Mouse (Mus musculus) erythroblast, embryonic 14.5 days (primary cell): ENCODE measurements around the gene Me3. TPM values are rescaled to one million over a fixed set of nuclear protein-coding genes. Genes with fewer than 3 reads are reported as not detected.

Source experiments
- H3K27me3 ChIP-seq: 2 replicates; pipeline ENCODE4 v1.6.1; 2012; ENCODE audit warnings: inconsistent platforms; ENCODE audit not compliant: control insufficient read depth
- H3K36me3 ChIP-seq: 2 replicates; pipeline ENCODE4 v1.6.1; 2012; ENCODE audit warnings: mild to moderate bottlenecking, inconsistent platforms; ENCODE audit not compliant: control insufficient read depth
- H3K4me1 ChIP-seq: 2 replicates; pipeline ENCODE4 v1.6.1; 2012; ENCODE audit warnings: inconsistent platforms; ENCODE audit not compliant: control insufficient read depth
- H3K4me3 ChIP-seq: replicated peaks from 2 replicates; pipeline ENCODE3; 2012; ENCODE audit warnings: moderate library complexity, mild to moderate bottlenecking, inconsistent platforms
- H3K9me3 ChIP-seq: 2 replicates; pipeline ENCODE4 v1.6.1; 2012; ENCODE audit warnings: low read length, inconsistent platforms, mixed read lengths; ENCODE audit not compliant: control insufficient read depth
- GATA1 ChIP-seq: IDR thresholded peaks from 2 replicates; pipeline ENCODE4 v1.6.1; 2012; ENCODE audit warnings: low read length, inconsistent platforms, mixed read lengths
- TAL1 ChIP-seq: IDR thresholded peaks from 3 replicates; pipeline ENCODE4 v1.6.1; 2012; ENCODE audit warnings: low read length, inconsistent platforms, mixed read lengths
- polyA plus RNA-seq: library from polyadenylated mRNA; stranded (reverse); fragments of >175 nt; gene quantifications from 2 replicates; pipeline ENCODE4 v1.2.3, GENCODE M21; 2012

Gene Me3
- polyA plus RNA-seq, 1 experiment, result not detected

DNA sequence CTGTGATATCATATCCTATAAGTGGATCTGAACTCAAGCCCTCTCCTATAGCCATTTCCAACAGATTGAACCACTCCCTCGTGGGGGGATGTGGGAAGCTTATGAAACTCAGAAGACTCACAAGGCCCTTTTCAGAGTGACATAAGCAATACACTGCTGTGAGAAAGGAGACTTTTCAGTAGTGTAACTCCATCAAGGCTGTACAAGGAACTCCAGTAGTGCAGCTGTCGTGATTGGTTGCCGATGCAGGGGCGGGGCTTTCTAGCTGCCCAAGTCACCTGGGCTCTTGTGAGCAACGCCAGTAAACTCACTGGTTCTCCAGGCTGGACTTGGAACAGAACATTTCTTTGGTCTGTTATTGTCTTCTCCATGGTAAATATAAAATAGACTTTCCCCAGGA lies 46.5 kb downstream of the Me3 start:
- no peaks in the 10 kb centered on the region for H3K9me3 ChIP-seq
- TF ChIP-seq GATA1, result no peak
- no peak for TF ChIP-seq TAL1
- H3K4me3 ChIP-seq, result no peak overlapping the region
- H3K36me3 ChIP-seq, result no peaks in the 10 kb centered on the region
- no peaks in the 10 kb centered on the region for H3K27me3 ChIP-seq
- no peaks in the 10 kb centered on the region for H3K4me1 ChIP-seq

DNA sequence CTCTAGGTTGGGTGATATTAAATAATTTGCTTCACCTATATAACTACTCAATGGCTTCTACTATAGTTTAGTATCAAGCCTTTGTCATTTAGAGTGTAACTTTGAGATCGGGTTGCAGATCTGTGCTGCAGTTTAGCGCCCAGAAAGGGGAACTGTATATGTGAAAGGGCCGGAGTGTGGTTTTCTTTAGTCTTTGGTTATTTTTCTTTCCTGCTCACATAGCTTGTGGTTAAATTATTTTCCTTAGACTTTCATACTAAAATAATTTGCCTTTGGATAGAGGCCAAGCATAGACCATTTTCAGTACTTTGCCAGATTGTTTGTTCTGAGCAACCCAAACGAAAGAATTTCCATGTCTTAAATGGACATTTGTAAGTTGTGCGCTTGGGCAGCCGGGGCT lies 46.9 kb downstream of the Me3 start:
- H3K4me1 ChIP-seq, result no peaks in the 10 kb centered on the region
- H3K27me3 ChIP-seq, result no peaks in the 10 kb centered on the region
- TF ChIP-seq TAL1 (no peak), GATA1 (no peak)
- no peaks in the 10 kb centered on the region for H3K9me3 ChIP-seq
- H3K4me3 ChIP-seq, result no peak overlapping the region
- H3K36me3 ChIP-seq, result no peaks in the 10 kb centered on the region

DNA sequence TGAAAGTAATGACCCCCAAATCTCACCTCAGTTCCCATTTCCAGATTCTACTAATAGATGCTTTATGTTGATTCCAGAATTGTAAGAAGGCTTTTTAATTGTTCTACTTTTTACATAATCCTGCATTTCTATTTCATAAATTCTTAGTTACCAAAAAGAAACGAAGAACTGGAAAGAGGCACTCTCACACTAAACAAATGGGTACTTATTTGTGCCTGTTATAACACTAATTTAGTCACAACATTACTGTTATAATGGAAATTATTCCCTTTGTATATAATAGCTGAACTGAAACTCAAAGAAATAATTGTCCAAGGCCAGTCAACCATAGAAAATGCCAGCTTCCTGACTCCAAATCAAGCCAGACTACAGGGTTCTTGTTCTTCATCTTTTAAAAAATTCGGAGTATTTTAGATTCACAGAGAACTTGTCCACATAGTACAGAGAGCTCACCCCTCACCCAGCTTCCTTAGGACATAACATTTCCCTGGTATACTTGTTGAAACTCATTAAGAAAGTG lies 47.5 kb downstream of the Me3 start:
- no peaks in the 10 kb centered on the region for H3K9me3 ChIP-seq
- no peaks in the 10 kb centered on the region for H3K36me3 ChIP-seq
- H3K4me3 ChIP-seq, result no peak overlapping the region
- H3K27me3 ChIP-seq, result no peaks in the 10 kb centered on the region
- H3K4me1 ChIP-seq, result no peaks in the 10 kb centered on the region
- TF ChIP-seq GATA1, result no peak
- TF ChIP-seq TAL1, result no peak

DNA sequence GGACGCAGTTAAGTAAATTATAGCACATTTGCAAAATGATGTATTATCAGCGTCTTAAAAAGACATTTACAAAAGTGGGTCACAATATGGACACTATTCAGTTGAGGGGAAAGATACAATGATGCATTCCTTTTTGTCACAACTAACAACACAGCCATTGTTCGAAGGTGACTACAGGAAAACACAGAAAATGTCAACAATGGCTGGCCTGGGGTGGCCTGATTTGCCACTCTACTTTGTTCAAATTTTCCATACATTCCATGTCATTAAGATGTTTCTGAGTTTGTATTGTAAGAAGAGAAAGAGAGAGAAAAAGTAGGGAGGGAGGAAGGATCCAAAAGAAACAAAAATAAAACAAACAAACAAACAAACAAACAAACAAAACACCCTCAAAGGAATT lies 48.7 kb downstream of the Me3 start:
- no peaks in the 10 kb centered on the region for H3K27me3 ChIP-seq
- no peak overlapping the region for H3K4me3 ChIP-seq
- H3K4me1 ChIP-seq, result no peaks in the 10 kb centered on the region
- no peaks in the 10 kb centered on the region for H3K9me3 ChIP-seq
- TF ChIP-seq TAL1, result no peak
- no peak for TF ChIP-seq GATA1
- no peaks in the 10 kb centered on the region for H3K36me3 ChIP-seq

DNA sequence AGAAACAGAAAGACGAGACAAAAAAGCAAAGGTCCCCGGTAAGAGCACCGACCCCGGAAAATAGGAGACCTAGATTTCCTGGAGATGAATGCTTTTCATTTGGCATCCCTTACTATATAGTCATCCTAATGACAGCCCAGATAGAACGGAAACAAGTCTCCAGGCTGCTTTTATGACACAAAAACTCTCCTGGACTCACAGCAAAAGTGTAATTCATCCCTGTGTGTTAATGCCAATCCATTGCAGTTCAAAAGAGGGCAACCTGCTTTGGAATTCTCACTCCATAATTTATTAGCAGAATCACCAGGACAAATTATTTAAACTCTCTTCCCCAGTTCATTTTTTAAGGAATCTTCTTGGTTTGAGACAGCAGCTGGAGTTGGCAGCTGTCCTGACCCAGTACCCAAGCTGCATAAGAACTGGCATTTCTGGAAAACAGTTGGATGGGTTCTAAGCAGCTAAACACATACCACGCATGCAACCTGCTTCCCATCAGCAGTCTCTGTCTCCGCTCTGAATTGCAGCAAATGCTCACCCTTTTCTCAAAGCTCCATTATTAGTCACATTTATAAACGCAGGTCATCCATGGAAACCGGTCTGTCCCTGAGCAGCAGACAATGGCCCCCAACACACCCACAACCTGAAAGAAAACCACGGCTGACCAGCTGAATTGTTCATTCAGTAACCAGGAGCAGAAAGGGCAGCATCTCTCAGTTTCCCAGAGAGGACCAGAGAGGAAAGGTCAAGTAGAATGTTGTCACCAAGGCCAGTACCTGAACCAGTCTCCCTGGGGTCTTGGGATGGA lies 49.7 kb downstream of the Me3 start:
- no peaks in the 10 kb centered on the region for H3K36me3 ChIP-seq
- no peaks in the 10 kb centered on the region for H3K9me3 ChIP-seq
- H3K4me1 ChIP-seq, result no peaks in the 10 kb centered on the region
- H3K4me3 ChIP-seq, result no peak overlapping the region
- H3K27me3 ChIP-seq, result no peaks in the 10 kb centered on the region
- TF ChIP-seq GATA1, result no peak
- TF ChIP-seq TAL1, result no peak

DNA sequence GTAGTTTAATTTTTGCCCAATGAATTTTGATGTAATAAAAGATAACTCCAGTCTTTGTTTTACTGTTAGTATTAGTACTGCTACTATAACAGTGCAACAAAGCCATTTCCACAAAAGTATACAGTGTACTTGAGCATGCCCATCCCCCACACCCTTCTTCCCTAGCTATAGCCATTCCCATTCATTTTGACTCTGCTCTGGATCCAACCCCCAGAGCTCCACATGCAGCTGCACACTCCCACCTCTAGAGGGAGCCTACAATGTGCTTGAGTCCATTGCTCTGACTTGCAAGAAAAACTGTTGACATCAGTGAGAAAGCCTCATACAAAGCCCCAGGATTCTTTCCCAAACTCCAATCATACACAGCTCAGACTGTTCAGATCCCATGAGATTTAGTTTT lies 66.0 kb downstream of the Me3 start:
- no peaks in the 10 kb centered on the region for H3K9me3 ChIP-seq
- H3K4me3 ChIP-seq, result no peak overlapping the region
- H3K36me3 ChIP-seq, result no peaks in the 10 kb centered on the region
- no peak for TF ChIP-seq TAL1
- TF ChIP-seq GATA1, result no peak
- no peaks in the 10 kb centered on the region for H3K27me3 ChIP-seq
- H3K4me1 ChIP-seq, result no peaks in the 10 kb centered on the region

DNA sequence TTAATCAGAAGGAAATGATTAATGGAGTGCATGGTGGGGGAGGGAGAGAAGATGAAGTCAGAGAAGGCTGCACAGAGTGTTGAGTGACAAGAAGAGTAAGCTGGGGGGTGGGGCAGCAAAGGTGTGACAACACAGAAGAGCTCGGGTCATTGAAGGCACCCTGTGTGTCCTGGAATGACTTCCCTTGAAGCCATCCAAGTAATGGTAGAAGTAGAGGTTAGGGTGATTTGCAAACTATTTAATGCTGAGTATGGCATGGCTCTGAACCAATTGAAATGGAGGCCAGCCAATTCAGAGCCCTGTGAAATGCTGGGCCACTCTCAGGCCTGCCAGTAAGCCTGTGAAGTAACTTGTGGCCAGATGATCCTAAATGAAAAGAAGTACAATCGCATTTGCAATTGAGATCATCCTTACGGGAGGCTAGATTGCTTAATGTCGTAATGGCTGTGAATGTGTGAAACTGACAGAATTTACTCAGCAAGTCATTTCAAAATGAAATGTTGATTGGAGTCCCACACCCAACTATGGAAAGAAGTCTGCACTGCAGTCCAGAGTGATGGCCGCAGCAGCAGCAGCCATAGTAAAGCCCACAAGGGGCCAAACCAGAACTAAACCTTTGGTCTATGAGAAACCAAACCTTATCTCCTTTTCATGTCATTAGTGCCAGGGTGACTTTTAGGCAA lies 67.6 kb downstream of the Me3 start:
- TF ChIP-seq GATA1 (no peak), TAL1 (no peak)
- no peaks in the 10 kb centered on the region for H3K27me3 ChIP-seq
- H3K9me3 ChIP-seq, result no peaks in the 10 kb centered on the region
- H3K36me3 ChIP-seq, result no peaks in the 10 kb centered on the region
- H3K4me3 ChIP-seq, result no peak overlapping the region
- H3K4me1 ChIP-seq, result no peaks in the 10 kb centered on the region

DNA sequence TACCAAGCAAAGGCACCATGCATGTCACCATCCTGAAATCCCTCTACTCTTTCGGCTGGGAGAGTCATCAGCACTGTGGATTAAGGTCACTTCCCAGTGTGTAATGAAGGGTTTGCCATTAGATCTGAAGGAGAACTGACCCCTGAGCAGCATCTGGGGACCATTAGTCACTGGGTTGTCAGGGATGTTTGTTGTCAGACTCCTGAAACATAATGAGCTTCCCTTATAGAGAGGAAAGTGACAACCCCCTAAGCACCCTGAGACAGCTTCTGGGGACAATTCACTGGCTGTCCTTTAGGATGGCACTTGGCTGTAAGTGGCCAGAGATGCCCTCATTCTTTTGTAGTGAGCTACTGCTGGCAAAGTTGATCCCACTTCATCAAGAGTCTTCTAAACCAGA lies 68.3 kb downstream of the Me3 start:
- H3K9me3 ChIP-seq, result no peaks in the 10 kb centered on the region
- H3K4me1 ChIP-seq, result no peaks in the 10 kb centered on the region
- H3K4me3 ChIP-seq, result no peak overlapping the region
- H3K27me3 ChIP-seq, result no peaks in the 10 kb centered on the region
- TF ChIP-seq GATA1 (no peak), TAL1 (no peak)
- no peaks in the 10 kb centered on the region for H3K36me3 ChIP-seq

DNA sequence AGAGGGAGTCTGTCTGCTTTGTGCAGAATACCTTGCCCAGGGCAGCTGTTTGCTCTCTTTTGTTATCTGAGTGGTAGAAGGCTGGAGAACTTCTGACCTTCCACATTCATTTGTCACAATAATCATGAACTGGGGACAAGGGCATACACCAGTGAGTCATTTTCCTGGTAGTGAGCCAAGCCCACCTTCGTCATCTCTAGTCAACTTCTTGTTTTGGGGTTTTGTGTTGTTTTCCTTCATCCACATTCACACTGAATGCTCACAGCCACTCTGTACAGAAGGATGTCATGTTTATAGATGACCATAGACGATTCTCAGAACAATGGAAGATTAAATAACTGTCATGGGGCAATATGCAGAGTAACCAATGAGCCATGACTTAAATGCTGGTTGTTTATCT lies 78.6 kb downstream of the Me3 start:
- H3K9me3 ChIP-seq, result no peaks in the 10 kb centered on the region

More for the DNA sequence above, 78.6 kb downstream of the Me3 start:
- Histone ChIP-seq H3K27me3 (no peaks in the 10 kb centered on the region), H3K4me3 (no peak overlapping the region), H3K4me1 (no peaks in the 10 kb centered on the region), H3K36me3 (no peaks in the 10 kb centered on the region)
- TF ChIP-seq GATA1 (no peak), TAL1 (no peak)
